ENCODE assay signal across 39 mouse cellular contexts in the genomic region with DNA sequence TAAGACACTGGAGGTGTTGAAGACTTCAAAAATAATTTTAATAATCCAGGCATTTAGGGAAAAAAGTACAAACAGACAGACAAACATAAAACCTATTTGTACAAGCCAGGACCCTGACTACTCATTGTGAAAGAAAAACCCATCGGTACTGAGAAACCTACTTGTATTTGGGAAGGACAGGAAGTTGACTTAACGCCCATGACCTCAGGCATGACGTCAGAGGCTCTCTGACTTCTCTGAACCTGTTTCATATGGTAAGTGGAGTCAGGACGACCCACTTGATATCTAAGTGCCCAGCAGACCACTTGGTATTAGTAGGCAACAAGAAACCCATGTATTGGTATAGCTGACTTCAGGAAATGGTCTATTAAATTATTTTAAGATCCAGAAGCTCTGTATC. TPM values are rescaled to one million over a fixed set of nuclear protein-coding genes. Genes with fewer than 3 reads are reported as not detected.
A peak's percentile ranks its signal among the peaks of the same experiment; 100 is the strongest.
DNase-seq lines count a peak whose midpoint lies in the region; ATAC-seq and TF ChIP-seq lines count a peak whose summit lies in the region.
"Had no signal": no experiment of that assay in that cellular context is flagged by ENCODE, and none has a peak within 500 bp of the region (broad histone marks: within the 10 kb centered on the region; RNA-seq: fewer than 3 reads in every experiment).

No protein-coding gene starts in this region.

- TF ChIP-seq CTCF in layer of hippocampus, adult 2 months (conservative IDR thresholded peaks at IDR 0.05) = no peak
- TF ChIP-seq CTCF in CH12.LX (conservative IDR thresholded peaks at IDR 0.05 in 1 of 2, IDR thresholded peaks at IDR 0.05 in 1 of 2; ENCODE audit: low read depth in 2 of 2, low read length in 2 of 2) = no peak

- peaks cover 16 to 20% of the 10 kb centered on the region in 2 experiments for H3K36me3 ChIP-seq in CH12.LX (replicated peaks in 1 of 2; ENCODE audit: control insufficient read depth in 1 of 2, insufficient read depth in 1 of 2, low read length in 1 of 2)
- H3K36me3 ChIP-seq: forebrain, embryonic 12.5 days; hindbrain, embryonic 10.5 days; hindbrain, embryonic 15.5 days; intestine, embryonic 15.5 days; limb, embryonic 13.5 days; liver, embryonic 12.5 days; neural tube, embryonic 13.5 days had no signal

- TF ChIP-seq RAD21 in CH12.LX (IDR thresholded peaks at IDR 0.05; ENCODE audit: low read depth, low read length) = no peak

- H3K9ac ChIP-seq in CH12.LX (ENCODE audit: insufficient read depth, low read depth) = peak overlapping the region; percentile 35; the same call in 1 of the 2 replicates
- H3K9ac ChIP-seq: forebrain, embryonic 12.5 days; hindbrain, embryonic 15.5 days; intestine, embryonic 15.5 days; limb, embryonic 13.5 days; liver, embryonic 12.5 days; liver, postnatal 0 days; neural tube, embryonic 13.5 days had no signal

- H3K4me3 ChIP-seq in layer of hippocampus, adult 2 months = no peak overlapping the region
- H3K4me3 ChIP-seq in CH12.LX (replicated peaks in 1 of 3; ENCODE audit: low read depth in 2 of 3, low read length in 2 of 3, poor library complexity in 1 of 3) = no peak overlapping the region
- H3K4me3 ChIP-seq: erythroblast, embryonic 14.5 days; forebrain, embryonic 12.5 days; hindbrain, embryonic 10.5 days; hindbrain, embryonic 15.5 days; intestine, embryonic 15.5 days; limb, embryonic 13.5 days; liver, embryonic 12.5 days; myocyte; neural tube, embryonic 13.5 days had no signal

- ATAC-seq in megakaryocyte progenitor cell, adult 5-6 weeks (replicated peaks; ENCODE audit: poor library complexity) = 0 out of 2 replicates have a peak, but pooled peaks have one; percentile 23
- ATAC-seq: intestine, embryonic 15.5 days; liver, embryonic 12.5 days; liver, postnatal 0 days; lung, postnatal 0 days; midbrain, embryonic 16.5 days; Patski had no signal

- no peaks in the 10 kb centered on the region for H3K79me2 ChIP-seq in CH12.LX (replicated peaks; ENCODE audit: control insufficient read depth, extremely low read depth, insufficient read depth, poor library complexity, severe bottlenecking)

- peak; percentile 10 for DNase-seq in layer of hippocampus, adult 9-11 months
- DNase-seq in layer of hippocampus, adult 2 months (ENCODE audit: low spot score in 2 of 2) = no peak
- DNase-seq in CH12.LX (ENCODE audit: extremely low read depth) (peak; percentile 61), liver (no peak)
- DNase-seq in lung, adult 18-20 months = no peak
- DNase-seq in ovary, postnatal 36 days (ENCODE audit: low spot score) = no peak
- DNase-seq: adrenal gland, postnatal 14 days; cerebellum, adult 18-20 months; cerebellum, postnatal 10 days; gastrocnemius, postnatal 10 days; heart, postnatal 14 days; kidney, adult 2 months; kidney, postnatal 4 days; liver, postnatal 0 days; lung, postnatal 4 days; retina, postnatal 1 day; right cerebral cortex, postnatal 14 days; thymus, adult 18-20 months; thymus, postnatal 36 days had no signal

- TF ChIP-seq POLR2A in CH12.LX (IDR thresholded peaks at IDR 0.05; ENCODE audit: low read depth, low read length) = no peak

- peak; percentile 64; the same call in 1 of the 2 replicates for TF ChIP-seq EP300 in CH12.LX (IDR thresholded peaks at IDR 0.05; ENCODE audit: low read length)

- H3K4me2 ChIP-seq in CH12.LX (ENCODE audit: insufficient read depth, low read depth, poor library complexity, severe bottlenecking) = peak overlapping the region; percentile 22; the same call in 1 of the 2 replicates
- H3K4me2 ChIP-seq: forebrain, embryonic 12.5 days; hindbrain, embryonic 15.5 days; intestine, embryonic 15.5 days; limb, embryonic 13.5 days; liver, embryonic 12.5 days; neural tube, embryonic 13.5 days had no signal

- H3K27ac ChIP-seq in layer of hippocampus, adult 2 months = no peak overlapping the region
- no peak overlapping the region for H3K27ac ChIP-seq in CH12.LX (ENCODE audit: insufficient read depth, low read depth)
- H3K27ac ChIP-seq: forebrain, embryonic 12.5 days; hindbrain, embryonic 10.5 days; hindbrain, embryonic 15.5 days; intestine, embryonic 15.5 days; kidney, postnatal 0 days; limb, embryonic 13.5 days; liver, embryonic 12.5 days; neural tube, embryonic 13.5 days; stomach, postnatal 0 days had no signal

- H3K9me3 ChIP-seq in CH12.LX (replicated peaks; ENCODE audit: low read length) = no peaks in the 10 kb centered on the region
- H3K9me3 ChIP-seq: forebrain, embryonic 12.5 days; hindbrain, embryonic 10.5 days; hindbrain, embryonic 15.5 days; intestine, embryonic 15.5 days; limb, embryonic 13.5 days; liver, embryonic 12.5 days; neural tube, embryonic 13.5 days had no signal

- in situ Hi-C loops in CH12.LX (cut with MboI; ENCODE audit: low pct_ligation_motif_present, low pct_unique_long_range_greater_than_20kb, low sequenced_read_pairs) = no loop called here

- no peaks in the 10 kb centered on the region for H3K27me3 ChIP-seq in CH12.LX (replicated peaks)
- H3K27me3 ChIP-seq: forebrain, embryonic 12.5 days; hindbrain, embryonic 15.5 days; intestine, embryonic 15.5 days; limb, embryonic 13.5 days; liver, embryonic 12.5 days; neural tube, embryonic 13.5 days had no signal

- peaks cover 7 to 29% of the 10 kb centered on the region in 2 experiments for H3K4me1 ChIP-seq in CH12.LX (ENCODE audit: control insufficient read depth in 1 of 2, insufficient read depth in 2 of 2)
- H3K4me1 ChIP-seq: forebrain, embryonic 12.5 days; hindbrain, embryonic 10.5 days; hindbrain, embryonic 15.5 days; intestine, embryonic 15.5 days; limb, embryonic 13.5 days; liver, embryonic 12.5 days; neural tube, embryonic 13.5 days had no signal

- dilution Hi-C loops in CH12.LX (cut with MboI; ENCODE audit: extremely low pct_ligation_motif_present, extremely low pct_unique_long_range_greater_than_20kb, low sequenced_read_pairs) = no loop called here

TF ChIP-seq in CH12.LX, 34 proteins besides CTCF, POLR2A, EP300 and RAD21:
- TF ChIP-seq ZMIZ1 (IDR thresholded peaks at IDR 0.05; ENCODE audit: low read depth, low read length) (no peak), UBTF (IDR thresholded peaks at IDR 0.05; ENCODE audit: low read depth, low read length) (no peak), IRF4 (IDR thresholded peaks at IDR 0.05; ENCODE audit: low read depth, low read length) (peak; percentile 85), JUN (IDR thresholded peaks at IDR 0.05; ENCODE audit: insufficient read depth, low read depth, low read length) (peak; percentile 83), HCFC1 (IDR thresholded peaks at IDR 0.05; ENCODE audit: low read depth, low read length) (no peak), NELFE (IDR thresholded peaks at IDR 0.05; ENCODE audit: low read depth, low read length) (no peak), MAX (IDR thresholded peaks at IDR 0.05; ENCODE audit: low read length) (no peak), GABPA (IDR thresholded peaks at IDR 0.05; ENCODE audit: insufficient replicate concordance, low read depth, low read length) (peak; percentile 16; the same call in 1 of the 2 replicates), SMC3 (IDR thresholded peaks at IDR 0.05; ENCODE audit: low read depth, low read length) (no peak), PAX5 (IDR thresholded peaks at IDR 0.05; ENCODE audit: low read length) (no peak), POLR2AphosphoS2 (IDR thresholded peaks at IDR 0.05; ENCODE audit: low read depth, low read length) (no peak), ZC3H11A (IDR thresholded peaks at IDR 0.05; ENCODE audit: low read depth, low read length) (no peak), ETS1 (conservative IDR thresholded peaks at IDR 0.05; ENCODE audit: low read depth, low read length) (peak; percentile 77), CHD2 (IDR thresholded peaks at IDR 0.05; ENCODE audit: low read length) (no peak), TBP (conservative IDR thresholded peaks at IDR 0.05; ENCODE audit: low read depth, low read length) (0 out of 2 replicates have a peak, but pooled peaks have one; percentile 36), JUND (conservative IDR thresholded peaks at IDR 0.05; ENCODE audit: low read depth, low read length) (peak; percentile 86)
TF ChIP-seq in CH12.LX: peak in this region for 6.

RNA-seq across cellular contexts. Expression of a gene that starts 19.4 kb away (rescaled TPM):
- total RNA-seq in layer of hippocampus, adult 2 months (2021) = not detected
- total RNA-seq in CH12.LX (2012; rRNA removed) (1.6 and 1.7 TPM in 2 replicates), CH12.LX (2014; rRNA removed) (1.4 and 2.4 TPM in 2 replicates)
- polyA plus RNA-seq in CH12.LX (2012; ENCODE audit: insufficient read length, low read depth) = 4.6 and 5.5 TPM in 2 replicates
- total RNA-seq in megakaryocyte progenitor cell, adult 5-6 weeks (2015) = not detected in 2 replicates
- total RNA-seq in megakaryocyte progenitor cell, adult 5-6 weeks (2017) = not detected in 2 replicates
- total RNA-seq: adrenal gland, postnatal 14 days; gastrocnemius, postnatal 10 days; granulocyte monocyte progenitor cell, adult 5-6 weeks; heart, postnatal 14 days had no signal
- polyA plus RNA-seq: cortical plate, adult 2 months; embryonic facial prominence, embryonic 14.5 days; erythroblast, embryonic 14.5 days; heart, embryonic 14.5 days; hindbrain, embryonic 10.5 days; hindbrain, embryonic 15.5 days; intestine, embryonic 15.5 days; kidney, postnatal 0 days; limb, embryonic 13.5 days; liver, postnatal 0 days; midbrain, embryonic 16.5 days; myocyte; neural tube, embryonic 13.5 days had no signal

RNA-seq across cellular contexts. Expression of a gene that starts 24.0 kb away (rescaled TPM):
- total RNA-seq in layer of hippocampus, adult 2 months (2021) = 1 to 10 TPM in 1 of 2 experiments, under 1 TPM in 1; 1.00 to 1.2 TPM
- 4.7 and 6.7 TPM in 2 replicates for total RNA-seq in CH12.LX (2012; rRNA removed)
- total RNA-seq in CH12.LX (2014; rRNA removed) = 7.4 and 8.6 TPM in 2 replicates
- 14.7 and 15.9 TPM in 2 replicates for polyA plus RNA-seq in CH12.LX (2012; ENCODE audit: insufficient read length, low read depth)
- total RNA-seq in megakaryocyte progenitor cell, adult 5-6 weeks (2015) = 7.7 and 12.5 TPM in 2 replicates
- 4.3 and 5.8 TPM in 2 replicates for total RNA-seq in megakaryocyte progenitor cell, adult 5-6 weeks (2017)
- polyA plus RNA-seq: erythroblast, embryonic 14.5 days had no signal

RNA-seq across cellular contexts. Expression of a gene that starts 24.1 kb away (rescaled TPM):
- 10 to 100 TPM; 26.4 to 27.6 TPM for total RNA-seq in layer of hippocampus, adult 2 months (2021)
- total RNA-seq in CH12.LX (2012; rRNA removed) (27.7 and 31.3 TPM in 2 replicates), CH12.LX (2014; rRNA removed) (27.9 and 33.0 TPM in 2 replicates)
- polyA plus RNA-seq in CH12.LX (2012; ENCODE audit: insufficient read length, low read depth) = 38.3 and 40.6 TPM in 2 replicates
- total RNA-seq in megakaryocyte progenitor cell, adult 5-6 weeks (2015) = 76.3 and 104 TPM in 2 replicates
- 69.7 and 79.1 TPM in 2 replicates for total RNA-seq in megakaryocyte progenitor cell, adult 5-6 weeks (2017)

RNA-seq across cellular contexts. Expression of a gene that starts 56.8 kb away (rescaled TPM):
- total RNA-seq in layer of hippocampus, adult 2 months (2021) = 1 to 10 TPM; 2.2 to 4.1 TPM
- total RNA-seq in CH12.LX (2012; rRNA removed) (not detected in 2 replicates), CH12.LX (2014; rRNA removed) (not detected in 2 replicates)
- polyA plus RNA-seq in CH12.LX (2012; ENCODE audit: insufficient read length, low read depth) = not detected in 2 replicates
- total RNA-seq in megakaryocyte progenitor cell, adult 5-6 weeks (2015) = not detected in 2 replicates
- not detected in 2 replicates for total RNA-seq in megakaryocyte progenitor cell, adult 5-6 weeks (2017)
- total RNA-seq: adrenal gland, postnatal 14 days; gastrocnemius, postnatal 10 days; granulocyte monocyte progenitor cell, adult 5-6 weeks; heart, postnatal 14 days had no signal
- polyA plus RNA-seq: erythroblast, embryonic 14.5 days; limb, embryonic 13.5 days; liver, embryonic 12.5 days; liver, postnatal 0 days; myocyte; Patski; small intestine, adult 2 months; stomach, postnatal 0 days had no signal

Comparison
In these comparisons a context has a peak if more than half of its experiments do, and no peak if none do; other contexts are left out.
1. DNase-seq: peak in layer of hippocampus, adult 9-11 months (single experiment) and CH12.LX (single experiment); none in layer of hippocampus, adult 2 months (0 of 2), liver (single experiment), lung, adult 18-20 months (0 of 2) and ovary, postnatal 36 days (single experiment).